Mouse (Mus musculus): ENCODE data around the gene Bbx.

GRCm38 (mm10) chr16:50241604-50242003 is 190.6 kb downstream of the Bbx start:
- TF ChIP-seq POLR2A (IDR thresholded peaks at IDR 0.05; ENCODE audit: extremely low read depth, insufficient read depth, low read length) (no peak), CTCF (IDR thresholded peaks at IDR 0.05; ENCODE audit: extremely low read depth, insufficient read depth, low read length) (no peak)
